Mouse (Mus musculus): ENCODE measurements around the gene Krtap10-4.
"Not testable (repeated sequence)": the region's sequence is repeated elsewhere in the genome, so short reads cannot be mapped to it uniquely, and the experiment has no call there.

Gene Krtap10-4

DNA sequence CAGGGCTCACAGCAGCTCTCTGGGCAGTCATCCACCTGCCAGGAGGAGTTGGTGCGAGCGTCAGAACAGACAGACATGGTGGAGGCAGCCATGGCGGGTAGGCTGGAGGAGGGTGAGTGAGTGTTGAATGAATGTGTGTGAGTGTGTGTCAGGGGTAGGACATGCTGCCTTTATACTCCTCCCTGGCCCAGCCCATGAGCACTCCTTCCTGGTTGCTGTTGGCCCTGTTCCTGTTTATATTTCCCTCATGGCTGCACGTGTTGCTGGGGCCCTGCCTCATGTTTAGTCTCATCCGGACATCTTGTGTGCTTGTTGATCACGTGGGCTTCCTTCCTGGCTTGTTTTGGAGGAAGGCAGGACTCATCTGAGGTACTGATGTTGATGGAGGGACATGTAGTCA is at the start of gene Krtap10-4:
Krtap10-4 (minus strand) TSS at position 145 of the 400 bp plus-strand sequence.
- no peak for DNase-seq (ENCODE audit: low read depth)

DNA sequence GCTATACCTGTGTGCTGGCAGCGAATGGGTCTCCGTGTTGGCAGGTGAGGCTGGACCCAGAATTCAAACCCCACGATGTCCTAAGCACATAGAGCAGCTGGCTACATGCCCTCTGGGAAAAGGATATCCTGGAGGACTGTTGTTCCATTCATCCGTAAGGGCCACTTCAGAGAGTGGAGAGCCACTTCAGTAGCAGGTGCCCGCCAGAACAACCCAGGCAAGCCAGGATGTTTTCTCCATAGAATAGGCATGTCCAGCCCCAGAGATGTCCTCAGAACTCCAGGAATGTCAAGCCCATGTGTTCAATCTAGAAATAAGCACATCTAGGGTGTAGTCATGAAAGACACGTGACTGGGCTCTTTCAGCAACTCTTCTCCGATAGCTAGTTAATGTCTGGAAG is 42.8 kb upstream of the Krtap10-4 start:
- no peak for DNase-seq (ENCODE audit: low read depth)

- no peak for DNase-seq (ENCODE audit: low read depth)
Observed at GRCm38 (mm10) chr10:77867546-77867945, 40.7 kb upstream of the Krtap10-4 start.

DNA sequence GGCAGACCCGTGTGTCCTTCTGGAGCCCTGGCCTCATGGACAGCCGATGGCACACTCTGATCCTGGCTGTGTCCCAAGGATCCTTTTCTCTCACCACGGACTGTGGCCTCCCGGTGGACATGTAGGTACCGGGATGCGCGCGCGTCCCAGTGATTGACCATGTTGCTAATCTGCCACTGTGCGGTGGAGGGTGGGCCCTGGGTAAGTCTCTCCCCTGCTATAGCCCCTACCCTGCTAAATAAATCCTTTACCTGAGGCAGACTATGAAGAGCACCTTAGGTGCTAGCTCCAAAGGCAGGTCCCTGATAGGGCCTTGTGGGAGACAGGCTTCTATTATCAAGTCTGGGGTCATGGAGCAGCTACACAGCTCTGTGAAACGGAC is 37.9 kb upstream of the Krtap10-4 start:
- no peak for DNase-seq (ENCODE audit: low read depth)

GRCm38 (mm10) chr10:77864067-77864761 is 37.3 kb upstream of the Krtap10-4 start:
- peak; percentile 66 for DNase-seq (ENCODE audit: low read depth)

- no peak for DNase-seq (ENCODE audit: low read depth)
Observed at GRCm38 (mm10) chr10:77861675-77862074, 34.8 kb upstream of the Krtap10-4 start, which contains the start of gene Gm3285. TSS of gene Gm3285 (plus strand) at chr10:77861975.

GRCm38 (mm10) chr10:77852559-77852958 is 25.7 kb upstream of the Krtap10-4 start, which contains the start of gene Gm10318:
TSS of gene Gm10318 (plus strand) at chr10:77852859.
- no peak for DNase-seq (ENCODE audit: low read depth)

- DNase-seq (ENCODE audit: low read depth), result no peak
Observed at GRCm38 (mm10) chr10:77847538-77847937, 20.6 kb upstream of the Krtap10-4 start.

- no peak for DNase-seq (ENCODE audit: low read depth)
Observed at GRCm38 (mm10) chr10:77846961-77847360, 20.1 kb upstream of the Krtap10-4 start.

- no peak for DNase-seq (ENCODE audit: low read depth)
Observed at GRCm38 (mm10) chr10:77846503-77846902, 19.6 kb upstream of the Krtap10-4 start, which contains the start of gene Gm36176. TSS of gene Gm36176 (plus strand) at chr10:77846803.

- no peak for DNase-seq (ENCODE audit: low read depth)
Observed at GRCm38 (mm10) chr10:77839006-77839405, 12.1 kb upstream of the Krtap10-4 start.

GRCm38 (mm10) chr10:77835647-77836046 is 8.8 kb upstream of the Krtap10-4 start, which contains the start of gene Krtap10-10:
TSS of gene Krtap10-10 (plus strand) at chr10:77835947.
- no peak for DNase-seq (ENCODE audit: low read depth)

DNA sequence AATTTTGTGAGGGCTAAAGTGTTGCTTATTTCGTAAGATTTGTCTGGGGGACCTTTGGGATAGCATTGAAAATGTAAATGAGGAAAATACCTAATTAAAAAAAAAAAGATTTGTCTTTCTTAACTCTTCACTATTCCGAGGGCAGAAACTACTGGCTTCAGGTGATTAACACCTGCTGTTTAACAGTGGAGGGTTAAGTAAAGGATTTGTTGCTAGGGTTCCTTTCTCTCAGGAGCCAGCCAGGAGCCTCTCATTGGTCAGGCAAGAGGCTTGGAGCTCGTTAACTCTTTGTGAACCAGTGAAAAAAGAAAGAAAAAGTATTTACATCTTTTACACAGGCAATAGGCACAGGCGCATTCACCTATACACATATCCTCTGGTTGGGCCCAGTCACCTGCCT is 7.7 kb downstream of the Krtap10-4 start:
- no peak for DNase-seq (ENCODE audit: low read depth)

DNA sequence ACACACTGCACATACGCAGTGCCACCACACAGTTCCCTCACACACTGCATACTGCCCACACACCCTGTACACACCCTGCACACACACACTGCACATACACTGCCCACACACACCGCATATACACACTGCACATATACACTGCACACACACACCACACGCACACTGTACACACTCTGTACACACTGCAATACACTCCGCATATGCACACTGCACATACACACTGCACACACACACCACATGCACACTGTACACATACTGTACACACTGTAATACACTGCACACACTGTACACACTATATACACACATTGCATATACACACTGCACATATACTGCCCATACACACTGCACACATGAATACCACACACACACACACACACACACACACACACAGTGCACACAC is 8.4 kb downstream of the Krtap10-4 start:
- DNase-seq (ENCODE audit: low read depth), result no peak

GRCm38 (mm10) chr10:77815514-77815913 is 11.4 kb downstream of the Krtap10-4 start:
- DNase-seq (ENCODE audit: low read depth), result no peak

GRCm38 (mm10) chr10:77814382-77814781 is 12.5 kb downstream of the Krtap10-4 start, which contains the start of gene Gm2696:
TSS of gene Gm2696 (plus strand) at chr10:77814682.
- DNase-seq (ENCODE audit: low read depth), result no peak

- DNase-seq (ENCODE audit: low read depth), result no peak
Observed at GRCm38 (mm10) chr10:77811743-77812142, 15.2 kb downstream of the Krtap10-4 start, which contains the start of gene Gm9507. TSS of gene Gm9507 (minus strand) at chr10:77811843.

DNA sequence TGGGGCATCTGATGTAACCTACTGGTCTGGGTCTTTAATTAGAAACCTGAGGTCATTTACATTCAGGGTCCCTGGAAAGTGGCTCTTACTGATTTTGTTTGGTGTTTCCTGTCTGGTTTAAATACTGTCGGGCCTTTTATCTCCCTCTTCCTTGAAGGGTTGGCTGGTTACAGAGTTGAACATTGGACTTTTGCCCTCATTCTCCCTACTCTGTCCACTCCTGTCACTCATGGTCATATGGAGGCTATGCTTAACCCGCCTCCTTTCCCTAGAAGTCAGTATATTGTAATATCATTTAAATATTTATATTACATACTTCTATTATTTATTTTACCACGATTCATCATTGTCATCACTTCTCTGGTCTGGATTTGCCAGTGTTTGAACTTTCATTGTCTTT is 22.8 kb downstream of the Krtap10-4 start:
- DNase-seq (ENCODE audit: low read depth), result no peak

- DNase-seq (ENCODE audit: low read depth), result no peak
Observed at GRCm38 (mm10) chr10:77798921-77799508, 27.9 kb downstream of the Krtap10-4 start, which contains the start of gene Gm19668. TSS of gene Gm19668 (minus strand) at chr10:77799133.

GRCm38 (mm10) chr10:77798164-77798920 is 28.6 kb downstream of the Krtap10-4 start:
- DNase-seq (ENCODE audit: low read depth), result not testable (repeated sequence)

DNA sequence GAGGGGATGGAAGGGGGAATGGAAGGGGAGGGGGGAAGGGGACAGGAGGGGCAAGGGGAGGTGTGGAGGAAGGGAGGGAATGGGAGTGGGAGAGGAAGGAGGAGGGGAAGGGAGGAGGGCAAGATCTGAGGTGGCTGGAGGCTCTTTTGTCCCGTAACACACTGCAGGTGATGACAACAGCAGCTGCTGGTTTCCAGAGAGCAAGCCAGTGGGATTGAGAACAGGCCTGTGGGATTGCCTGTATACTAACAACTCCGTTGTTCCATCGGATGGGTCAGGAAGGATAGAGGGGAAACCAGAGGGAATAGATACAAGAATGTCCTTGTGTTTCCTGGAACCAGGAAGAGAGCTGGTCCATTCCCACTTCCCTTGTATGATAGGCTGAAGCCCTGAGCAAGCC is 29.2 kb downstream of the Krtap10-4 start:
- no peak for DNase-seq (ENCODE audit: low read depth)

GRCm38 (mm10) chr10:77794976-77795375 is 31.9 kb downstream of the Krtap10-4 start, which contains the start of gene Gm9639:
TSS of gene Gm9639 (minus strand) at chr10:77795076.
- no peak for DNase-seq (ENCODE audit: low read depth)

All from c-Kit-positive CD71-negative TER-119-negative erythroid progenitor cells, embryonic 14.5 days (primary cell).